In the genomic region with DNA sequence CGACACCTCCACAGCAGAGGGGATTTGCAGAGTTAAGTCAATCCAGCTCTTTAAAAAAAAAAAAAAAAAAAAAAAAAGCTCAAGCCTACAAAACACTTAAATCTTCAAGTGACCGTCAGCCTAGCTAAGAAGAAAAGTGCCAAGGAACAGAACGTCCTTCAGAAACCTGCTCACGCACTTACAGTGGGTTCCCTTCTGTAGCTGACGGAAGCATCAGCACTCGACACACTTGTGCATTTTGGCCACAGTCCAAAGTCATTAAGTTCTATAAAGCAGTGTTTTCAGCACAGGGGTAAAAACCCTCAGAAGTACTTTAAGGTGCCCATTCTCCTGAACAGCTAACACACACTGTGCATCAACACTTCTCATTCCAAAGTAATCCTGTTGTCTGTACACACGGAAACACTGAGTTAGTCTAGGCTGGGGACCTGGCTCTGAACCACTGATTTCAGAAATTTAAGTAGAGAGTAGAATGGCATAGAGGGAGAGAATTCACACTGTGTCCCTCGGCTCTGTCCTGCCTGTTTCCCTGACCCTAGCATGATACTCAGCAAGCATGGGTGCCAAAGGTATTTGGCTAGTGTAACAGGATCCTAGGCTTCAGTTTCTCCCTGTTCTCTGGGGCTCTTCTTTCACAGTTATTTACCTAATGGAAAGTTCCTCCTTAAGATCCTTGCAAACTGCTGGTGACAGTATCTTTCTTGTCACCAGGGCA, we compare ENCODE assay signal across 10 mouse cellular contexts.
DNase-seq lines count a peak whose midpoint lies in the region; ATAC-seq lines count a peak whose summit lies in the region.
"Had no signal": no experiment of that assay in that cellular context is flagged by ENCODE, and none has a peak within 500 bp of the region (broad histone marks: within the 10 kb centered on the region; RNA-seq: fewer than 3 reads in every experiment).

No protein-coding gene starts in this region.

- peaks cover 2% of the 10 kb centered on the region; the same call in 1 of the 2 replicates for H3K36me3 ChIP-seq in forebrain, embryonic 14.5 days (ENCODE audit: control insufficient read depth, insufficient read depth, low read length)
- peaks cover 2% of the 10 kb centered on the region; the same call in 1 of the 2 replicates for H3K36me3 ChIP-seq in forebrain, embryonic 10.5 days (replicated peaks)
- H3K36me3 ChIP-seq in midbrain, embryonic 16.5 days (ENCODE audit: control insufficient read depth, insufficient read depth, low read length), result no peaks in the 10 kb centered on the region
- H3K36me3 ChIP-seq in midbrain, embryonic 11.5 days (ENCODE audit: control insufficient read depth, insufficient read depth, low read length), result no peaks in the 10 kb centered on the region
- peaks cover 17% of the 10 kb centered on the region for H3K36me3 ChIP-seq in neural tube, embryonic 15.5 days

- no peak overlapping the region for H3K9ac ChIP-seq in forebrain, embryonic 14.5 days (ENCODE audit: low read length)
- no peak overlapping the region for H3K9ac ChIP-seq in midbrain, embryonic 16.5 days (ENCODE audit: low read depth, low read length)
- no peak overlapping the region for H3K9ac ChIP-seq in midbrain, embryonic 11.5 days (ENCODE audit: low read length)
- no peak overlapping the region for H3K9ac ChIP-seq in neural tube, embryonic 15.5 days (replicated peaks)
- H3K9ac ChIP-seq: embryonic facial prominence, embryonic 13.5 days had no signal

- DNase-seq in forebrain, embryonic 14.5 days (ENCODE audit: low spot score), result peak; percentile 68
- no peak for DNase-seq in forebrain, embryonic 10.5 days (ENCODE audit: extremely low spot score, low spot score)
- no peak for DNase-seq in midbrain, embryonic 11.5 days (ENCODE audit: low spot score, missing footprints)
- DNase-seq in kidney, postnatal 36 days, result peak; percentile 44 to 49
- DNase-seq in natural killer cell, adult 2 months (ENCODE audit: low spot score in 2 of 2), result no peak
- DNase-seq in ovary, adult 18-20 months (ENCODE audit: low spot score), result no peak

- 32% methylated on average over 8 of the region's 8 CpGs for WGBS in forebrain, embryonic 14.5 days
- 78% methylated on average over 8 of the region's 8 CpGs for WGBS in forebrain, embryonic 10.5 days
- 44% methylated on average over 8 of the region's 8 CpGs for WGBS in midbrain, embryonic 16.5 days
- WGBS in midbrain, embryonic 11.5 days, result 67% methylated on average over 8 of the region's 8 CpGs
- WGBS in neural tube, embryonic 15.5 days, result 31% methylated on average over 8 of the region's 8 CpGs

- no peak overlapping the region for H3K4me3 ChIP-seq in forebrain, embryonic 14.5 days (ENCODE audit: low read depth, low read length)
- H3K4me3 ChIP-seq in forebrain, embryonic 10.5 days, result no peak overlapping the region
- no peak overlapping the region for H3K4me3 ChIP-seq in midbrain, embryonic 16.5 days (ENCODE audit: low read depth, low read length)
- no peak overlapping the region for H3K4me3 ChIP-seq in midbrain, embryonic 11.5 days (ENCODE audit: low read depth, low read length)
- no peak overlapping the region for H3K4me3 ChIP-seq in neural tube, embryonic 15.5 days (replicated peaks)
- H3K4me3 ChIP-seq: embryonic facial prominence, embryonic 13.5 days; myocyte had no signal

- peak; percentile 18; the same call in 1 of the 2 replicates for ATAC-seq in forebrain, embryonic 14.5 days
- no peak for ATAC-seq in midbrain, embryonic 16.5 days
- no peak for ATAC-seq in midbrain, embryonic 11.5 days (ENCODE audit: low FRiP score)
- ATAC-seq in neural tube, embryonic 15.5 days (ENCODE audit: low FRiP score), result peak; percentile 63

- no peaks in the 10 kb centered on the region for H3K4me1 ChIP-seq in forebrain, embryonic 14.5 days (ENCODE audit: control insufficient read depth, insufficient read depth, low read length)
- H3K4me1 ChIP-seq in forebrain, embryonic 10.5 days, result peaks cover 16% of the 10 kb centered on the region
- H3K4me1 ChIP-seq in midbrain, embryonic 16.5 days (ENCODE audit: control insufficient read depth, insufficient read depth, low read length), result no peaks in the 10 kb centered on the region
- H3K4me1 ChIP-seq in midbrain, embryonic 11.5 days (ENCODE audit: control insufficient read depth, insufficient read depth, low read length), result no peaks in the 10 kb centered on the region
- peaks cover 20% of the 10 kb centered on the region for H3K4me1 ChIP-seq in neural tube, embryonic 15.5 days

- no peaks in the 10 kb centered on the region for H3K9me3 ChIP-seq in forebrain, embryonic 14.5 days (replicated peaks; ENCODE audit: control insufficient read depth, low read length)
- H3K9me3 ChIP-seq in forebrain, embryonic 10.5 days, result no peaks in the 10 kb centered on the region
- H3K9me3 ChIP-seq in midbrain, embryonic 16.5 days (replicated peaks; ENCODE audit: control insufficient read depth, low read length, poor library complexity, severe bottlenecking), result no peaks in the 10 kb centered on the region
- no peaks in the 10 kb centered on the region for H3K9me3 ChIP-seq in midbrain, embryonic 11.5 days (ENCODE audit: control insufficient read depth, low read length)
- H3K9me3 ChIP-seq in neural tube, embryonic 15.5 days (replicated peaks), result no peaks in the 10 kb centered on the region
- H3K9me3 ChIP-seq: embryonic facial prominence, embryonic 13.5 days had no signal

- no peaks in the 10 kb centered on the region for H3K27me3 ChIP-seq in forebrain, embryonic 14.5 days (replicated peaks; ENCODE audit: control insufficient read depth, insufficient read depth, low read length)
- no peaks in the 10 kb centered on the region for H3K27me3 ChIP-seq in forebrain, embryonic 10.5 days (ENCODE audit: poor library complexity, severe bottlenecking)
- H3K27me3 ChIP-seq in midbrain, embryonic 16.5 days (ENCODE audit: control insufficient read depth, insufficient read depth, low read depth, low read length), result no peaks in the 10 kb centered on the region
- H3K27me3 ChIP-seq in midbrain, embryonic 11.5 days (ENCODE audit: control insufficient read depth, insufficient read depth, low read length), result no peaks in the 10 kb centered on the region
- H3K27me3 ChIP-seq in neural tube, embryonic 15.5 days (replicated peaks), result no peaks in the 10 kb centered on the region
- H3K27me3 ChIP-seq: embryonic facial prominence, embryonic 13.5 days had no signal

- H3K4me2 ChIP-seq in forebrain, embryonic 14.5 days (ENCODE audit: low read length), result no peak overlapping the region
- no peak overlapping the region for H3K4me2 ChIP-seq in midbrain, embryonic 16.5 days (ENCODE audit: low read length)
- no peak overlapping the region for H3K4me2 ChIP-seq in midbrain, embryonic 11.5 days
- no peak overlapping the region for H3K4me2 ChIP-seq in neural tube, embryonic 15.5 days
- H3K4me2 ChIP-seq: embryonic facial prominence, embryonic 13.5 days had no signal

- H3K27ac ChIP-seq in forebrain, embryonic 14.5 days (ENCODE audit: low read depth, low read length), result no peak overlapping the region
- H3K27ac ChIP-seq in forebrain, embryonic 10.5 days, result no peak overlapping the region
- H3K27ac ChIP-seq in midbrain, embryonic 16.5 days (ENCODE audit: low read length), result peak overlapping the region; percentile 24
- H3K27ac ChIP-seq in midbrain, embryonic 11.5 days (ENCODE audit: low read depth, low read length), result no peak overlapping the region
- H3K27ac ChIP-seq in neural tube, embryonic 15.5 days (replicated peaks), result peak overlapping the region; percentile 46

Comparison
In these comparisons a context has a peak if more than half of its experiments do, and no peak if none do; other contexts are left out.
1. DNase-seq: peak in forebrain, embryonic 14.5 days (single experiment) and kidney, postnatal 36 days (2 of 2); none in forebrain, embryonic 10.5 days (single experiment), midbrain, embryonic 11.5 days (single experiment), natural killer cell, adult 2 months (0 of 2) and ovary, adult 18-20 months (single experiment).
2. H3K27ac ChIP-seq: peak in midbrain, embryonic 16.5 days (single experiment) and neural tube, embryonic 15.5 days (single experiment); none in forebrain, embryonic 14.5 days (single experiment), forebrain, embryonic 10.5 days (single experiment) and midbrain, embryonic 11.5 days (single experiment).
3. ATAC-seq: peak in forebrain, embryonic 14.5 days (single experiment) and neural tube, embryonic 15.5 days (single experiment); none in midbrain, embryonic 16.5 days (single experiment) and midbrain, embryonic 11.5 days (single experiment).